Mouse (Mus musculus) hindbrain, embryonic 16.5 days (tissue): ENCODE data around the gene Phlda2. TPM values are rescaled to one million over a fixed set of nuclear protein-coding genes. Genes with fewer than 3 reads are reported as not detected.
A peak's percentile ranks its signal among the peaks of the same experiment; 100 is the strongest.
"Not testable (repeated sequence)": the region's sequence is repeated elsewhere in the genome, so short reads cannot be mapped to it uniquely, and the experiment has no call there.

Experiments
- ATAC-seq: fragments of 200-750 bp; cut with Nextera tagmentation; 2 replicates; pipeline ENCODE4 v1.8.0; 2017; ENCODE audit warnings: moderate TSS enrichment, moderate library complexity
- H3K27ac ChIP-seq: fragments of 300-500 bp; sonication (generic); 2 replicates; pipeline ENCODE4 v1.5.1; 2014; ENCODE audit warnings: low read depth, mild to moderate bottlenecking, control low read depth, low read length, moderate library complexity
- H3K27me3 ChIP-seq: fragments of 300-500 bp; sonication (generic); replicated peaks from 2 replicates; pipeline ENCODE4 v1.6.1; 2014; ENCODE audit warnings: low read length; ENCODE audit not compliant: control insufficient read depth, insufficient read depth
- H3K36me3 ChIP-seq: fragments of 300-500 bp; sonication (generic); 2 replicates; pipeline ENCODE4 v1.6.1; 2014; ENCODE audit warnings: mild to moderate bottlenecking, low read length, moderate library complexity, mixed read lengths; ENCODE audit not compliant: control insufficient read depth, insufficient read depth
- H3K4me1 ChIP-seq: fragments of 300-500 bp; sonication (generic); 2 replicates; pipeline ENCODE4 v1.6.1; 2014; ENCODE audit warnings: low read depth, low read length; ENCODE audit not compliant: control insufficient read depth, insufficient read depth
- H3K4me2 ChIP-seq: fragments of 300-500 bp; sonication (generic); 2 replicates; pipeline ENCODE4 v1.6.1; 2014; ENCODE audit warnings: mild to moderate bottlenecking, low read length, control low read depth, moderate library complexity
- H3K4me3 ChIP-seq: fragments of 300-500 bp; sonication (generic); 2 replicates; pipeline ENCODE4 v1.5.1; 2014; ENCODE audit warnings: mild to moderate bottlenecking, low read length, control low read depth, moderate library complexity
- H3K9ac ChIP-seq: fragments of 300-500 bp; sonication (generic); 2 replicates; pipeline ENCODE4 v1.6.1; 2014; ENCODE audit warnings: low read depth, mild to moderate bottlenecking, control low read depth, low read length, moderate library complexity
- H3K9me3 ChIP-seq: fragments of 300-500 bp; sonication (generic); 2 replicates; pipeline ENCODE4 v1.6.1; 2014; ENCODE audit warnings: mild to moderate bottlenecking, low read length, moderate library complexity; ENCODE audit not compliant: control insufficient read depth
- WGBS: fragments of 180-500 bp; shearing (Covaris S2); extraction: QIAGEN DNeasy Blood & Tissue Kit; methylation state at CpG from one replicate; pipeline ENCODE4 v1.1.7; 2014; 5-methylcytosine and 5-hydroxymethylcytosine counted together
- polyA plus RNA-seq: library from polyadenylated mRNA; unstranded; fragments of >200 nt; fragmentation: Nextera tagmentation; extraction: Ambion mirVana; gene quantifications from 2 replicates; pipeline ENCODE4 v1.2.1, GENCODE M21; 2015

Phlda2 gene
- 0.56 and 0.57 TPM in 2 replicates for polyA plus RNA-seq

DNA sequence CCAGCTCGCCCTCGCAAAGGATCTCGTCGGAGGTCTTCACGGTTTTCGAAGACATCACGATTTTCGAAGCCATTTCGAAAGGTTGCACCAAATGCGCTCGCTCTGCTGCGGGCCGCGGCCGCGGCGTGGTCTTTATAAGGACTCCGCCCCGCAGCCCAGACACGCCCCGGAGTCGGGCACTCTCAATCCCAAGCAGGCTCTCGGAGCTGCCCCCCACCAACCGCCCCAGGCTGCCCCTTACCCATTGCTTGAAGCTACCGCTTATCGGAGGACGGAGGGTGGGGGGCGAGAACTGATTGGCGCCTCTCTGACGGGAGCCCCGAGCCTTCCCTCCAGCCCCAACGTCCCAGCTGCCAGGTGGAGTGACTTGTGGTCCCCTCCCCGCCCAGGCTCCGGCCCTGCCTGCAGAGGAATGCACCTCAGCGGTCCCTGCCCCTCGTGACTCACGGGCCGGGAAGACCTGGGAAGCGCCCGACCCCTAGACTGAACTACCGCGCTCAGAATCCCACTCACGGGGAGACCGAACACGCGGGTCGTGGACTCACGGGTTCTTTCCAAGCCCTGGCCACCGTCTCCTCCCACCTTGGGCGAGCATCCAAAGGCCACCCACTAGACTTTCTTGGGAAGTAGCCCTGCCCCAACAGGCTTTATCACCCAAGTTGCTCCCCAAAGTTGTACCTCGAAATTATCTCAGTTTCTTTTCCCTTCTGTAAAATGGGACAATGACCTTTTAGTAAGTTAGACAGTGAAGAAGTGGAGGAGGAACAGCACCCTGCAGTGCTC is at the start of gene Phlda2:
Phlda2 (minus strand) TSS at position 733 of the 783 bp plus-strand sequence.
- WGBS = 3% methylated on average over 49 of the region's 51 CpGs
- no peak within 1 kb of the TSS for H3K27ac ChIP-seq
- H3K4me2 ChIP-seq = peak within 1 kb of the TSS; percentile 56
- peak within 1 kb of the TSS; percentile 33 for H3K4me3 ChIP-seq
- H3K9ac ChIP-seq = peak within 1 kb of the TSS; percentile 13; the same call in 1 of the 2 replicates
- H3K9me3 ChIP-seq = no peaks in the 10 kb centered on the region
- no peaks in the 10 kb centered on the region for H3K36me3 ChIP-seq
- no peak; the same call in 1 of the 2 replicates for ATAC-seq
- H3K4me1 ChIP-seq = peaks cover 12% of the 10 kb centered on the region
- peaks cover 48% of the 10 kb centered on the region for H3K27me3 ChIP-seq

DNA sequence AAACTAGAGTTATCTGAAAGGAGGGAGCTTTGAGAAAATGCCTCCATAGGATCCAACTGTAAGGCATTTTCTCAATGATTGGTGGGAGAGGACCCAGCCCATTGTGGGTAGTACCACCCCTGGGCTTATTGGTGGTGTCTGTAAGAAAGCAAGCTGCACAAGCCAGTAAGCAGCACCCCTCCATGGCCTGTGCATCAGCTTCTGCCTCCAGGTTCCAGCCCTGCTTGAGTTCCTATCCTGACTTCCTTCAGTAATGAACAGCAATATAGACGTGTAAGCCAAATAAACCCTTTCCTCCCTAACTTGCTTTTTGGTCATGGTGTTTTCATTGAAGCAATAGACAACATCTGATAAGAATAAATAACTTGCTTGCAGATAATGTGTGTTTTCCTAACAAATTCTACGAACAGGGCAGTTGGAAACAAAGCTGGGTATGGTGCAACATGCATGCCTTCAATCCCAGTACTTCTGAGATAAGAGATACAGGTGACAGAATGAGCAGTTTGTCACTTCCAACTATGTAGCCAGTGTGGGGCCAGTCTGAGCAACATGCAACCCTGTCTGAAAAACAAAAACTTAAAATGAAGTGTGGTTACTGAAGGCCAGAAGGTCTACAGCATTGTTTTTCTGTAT is 46.8 kb upstream of the Phlda2 start:
- Histone ChIP-seq H3K4me3 (peak overlapping the region; percentile 98), H3K36me3 (no peaks in the 10 kb centered on the region; the same call in none of the 2 replicates), H3K27ac (peak overlapping the region; percentile 81), H3K27me3 (no peaks in the 10 kb centered on the region), H3K4me1 (peaks cover 21% of the 10 kb centered on the region), H3K4me2 (peak overlapping the region; percentile 89), H3K9ac (peak overlapping the region; percentile 78), H3K9me3 (no peaks in the 10 kb centered on the region)
- WGBS = 32% methylated on average over 2 of the region's 2 CpGs
- ATAC-seq = no peak

DNA sequence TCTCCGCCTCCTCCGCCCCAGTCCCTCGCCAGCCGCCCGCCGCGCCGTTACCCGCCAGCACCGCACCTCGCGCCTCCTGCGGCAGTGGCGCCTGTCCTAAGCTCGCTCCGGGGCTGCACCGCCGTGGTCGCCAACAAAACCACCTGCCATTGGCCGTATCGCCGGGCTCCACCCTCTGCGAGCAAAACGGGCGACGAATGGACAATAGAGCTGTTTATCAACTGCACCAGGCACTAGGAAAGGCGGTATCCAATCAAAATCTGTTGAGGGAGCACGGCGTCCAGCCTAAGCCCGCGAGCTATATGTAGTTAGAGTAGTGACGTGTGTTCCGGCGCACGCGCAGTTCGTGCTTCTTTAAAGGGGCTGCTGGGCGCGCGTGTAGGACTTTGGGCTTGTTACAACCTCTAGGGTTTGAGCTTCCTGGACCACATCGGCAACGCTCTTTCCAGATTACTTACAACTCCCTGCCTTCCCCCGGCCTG is 46.1 kb upstream of the Phlda2 start, which contains the start of gene Nap1l4:
Nap1l4 (minus strand) TSS at position 131 of the 482 bp plus-strand sequence.
- Histone ChIP-seq H3K4me1 (peaks cover 21% of the 10 kb centered on the region), H3K4me3 (peak within 1 kb of the TSS; percentile 98), H3K36me3 (no peaks in the 10 kb centered on the region), H3K9ac (peak within 1 kb of the TSS; percentile 94), H3K27me3 (no peaks in the 10 kb centered on the region), H3K4me2 (peak within 1 kb of the TSS; percentile 94), H3K27ac (peak within 1 kb of the TSS; percentile 94), H3K9me3 (no peaks in the 10 kb centered on the region)
- 0% methylated on average over 42 of the region's 43 CpGs for WGBS
- ATAC-seq = peak; percentile 100

DNA sequence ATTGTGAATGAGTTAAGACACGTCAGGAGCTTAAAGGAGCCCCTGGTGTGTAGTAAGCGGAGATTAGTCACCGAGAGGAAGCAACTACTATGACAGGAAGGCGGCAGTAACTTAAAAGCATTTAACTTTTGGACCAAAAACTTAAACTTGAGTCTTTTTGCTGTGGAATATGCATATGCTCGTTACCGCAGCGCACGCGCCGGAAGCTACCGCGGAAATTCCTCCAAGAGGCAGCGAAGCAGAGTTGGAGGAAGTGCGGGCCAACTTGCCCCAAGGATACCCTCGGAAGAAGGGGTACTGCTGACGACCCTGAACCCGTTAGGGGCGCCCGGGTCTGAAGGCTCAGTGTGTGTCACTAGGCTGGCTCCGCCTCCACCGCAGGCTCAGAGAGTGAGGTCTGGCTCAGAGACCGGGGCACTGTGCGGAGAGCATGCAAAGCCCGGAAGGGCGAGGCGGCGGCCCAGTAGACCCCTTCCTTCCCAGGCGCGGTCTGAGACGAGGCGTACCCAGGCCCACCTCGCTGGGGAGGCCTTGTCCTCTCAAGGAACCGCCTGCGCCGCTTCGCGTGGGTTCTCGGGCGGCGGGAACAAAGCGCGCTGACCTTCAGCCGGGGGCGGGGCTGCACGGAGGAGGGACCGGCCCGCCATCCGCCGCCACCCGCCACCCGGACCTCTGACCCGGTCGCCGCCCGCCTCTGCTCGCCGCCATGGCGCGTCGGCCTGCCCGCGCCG is 45.4 kb upstream of the Phlda2 start:
- H3K4me2 ChIP-seq = peak overlapping the region; percentile 94
- peak overlapping the region; percentile 94 for H3K9ac ChIP-seq
- WGBS = under 1% methylated on average over 42 of the region's 63 CpGs
- H3K9me3 ChIP-seq = no peaks in the 10 kb centered on the region
- peak; percentile 73 for ATAC-seq
- peaks cover 21% of the 10 kb centered on the region for H3K4me1 ChIP-seq
- no peaks in the 10 kb centered on the region for H3K36me3 ChIP-seq
- peak overlapping the region; percentile 94 for H3K27ac ChIP-seq
- peak overlapping the region; percentile 98 for H3K4me3 ChIP-seq
- no peaks in the 10 kb centered on the region for H3K27me3 ChIP-seq

DNA sequence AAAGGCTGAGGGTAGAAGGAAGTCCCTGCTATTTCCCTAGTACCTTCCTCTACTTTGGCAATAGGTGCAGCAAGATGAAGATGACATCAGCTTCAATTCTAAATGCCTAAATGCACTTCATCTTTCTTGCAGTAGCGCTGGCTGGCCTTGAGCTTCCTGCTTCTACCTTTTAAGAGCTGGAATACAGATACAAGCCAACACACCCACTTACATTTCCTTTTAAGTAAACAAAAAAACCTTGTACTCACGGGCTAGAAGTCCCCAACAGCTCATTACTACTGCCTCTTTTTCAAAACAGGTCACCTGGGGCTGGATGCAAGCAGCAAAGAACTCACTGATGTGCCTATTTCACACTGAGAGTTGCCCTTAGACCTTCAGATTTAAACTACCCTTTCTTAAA is 43.6 kb upstream of the Phlda2 start:
- Histone ChIP-seq H3K27ac (no peak overlapping the region), H3K9me3 (no peaks in the 10 kb centered on the region), H3K27me3 (no peaks in the 10 kb centered on the region), H3K36me3 (no peaks in the 10 kb centered on the region), H3K4me2 (no peak overlapping the region), H3K9ac (no peak overlapping the region), H3K4me3 (no peak overlapping the region), H3K4me1 (peaks cover 26% of the 10 kb centered on the region)
- 68% methylated on average over 2 of the region's 2 CpGs for whole genome bisulfite sequencing
- ATAC-seq = no peak

DNA sequence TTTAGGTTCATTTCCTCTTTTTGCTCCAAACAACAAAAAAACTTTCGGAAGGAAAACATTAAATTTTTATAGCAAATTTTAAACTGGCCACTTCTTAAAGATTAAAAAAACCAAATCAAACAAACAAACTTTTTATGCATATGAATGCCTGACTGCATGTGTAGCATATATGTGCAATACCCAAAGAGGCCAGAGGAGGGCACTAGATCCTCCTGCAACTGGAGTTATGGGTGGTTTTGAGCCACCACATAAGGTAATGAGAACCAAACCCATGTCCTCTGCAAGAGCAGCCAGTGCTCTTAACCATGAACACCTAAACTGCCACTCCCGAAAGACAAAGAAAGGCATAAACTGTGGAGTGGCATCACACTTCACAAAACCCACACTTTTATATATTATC is 41.4 kb upstream of the Phlda2 start:
- Histone ChIP-seq H3K4me2 (no peak overlapping the region), H3K27me3 (no peaks in the 10 kb centered on the region), H3K36me3 (no peaks in the 10 kb centered on the region), H3K9ac (no peak overlapping the region), H3K27ac (no peak overlapping the region), H3K4me1 (peaks cover 20% of the 10 kb centered on the region), H3K9me3 (no peaks in the 10 kb centered on the region), H3K4me3 (no peak overlapping the region)
- WGBS = 100% methylated on average over 2 of the region's 2 CpGs
- ATAC-seq = no peak

DNA sequence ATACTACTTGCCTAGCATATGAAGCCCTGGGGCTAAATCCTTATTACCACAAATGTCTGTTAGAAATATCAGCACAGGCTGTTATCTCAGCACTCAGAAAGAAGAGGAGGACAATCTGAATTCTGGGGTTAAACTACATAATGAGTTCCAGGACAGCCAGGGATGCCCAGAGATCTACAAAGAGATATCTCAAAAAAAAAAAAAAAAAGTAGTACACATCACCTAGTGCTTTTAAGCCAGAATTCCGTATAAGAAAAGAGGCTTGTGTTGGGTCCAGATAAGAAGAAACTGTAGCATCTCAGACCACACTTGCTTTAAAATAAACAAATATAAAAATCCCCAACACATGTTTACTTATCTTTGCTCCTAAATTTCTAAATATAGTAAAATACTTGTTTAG is 35.7 kb upstream of the Phlda2 start:
- Histone ChIP-seq H3K27ac (no peak overlapping the region), H3K4me2 (no peak overlapping the region), H3K9ac (no peak overlapping the region), H3K27me3 (no peaks in the 10 kb centered on the region), H3K36me3 (peaks cover 31% of the 10 kb centered on the region), H3K4me3 (no peak overlapping the region), H3K9me3 (no peaks in the 10 kb centered on the region), H3K4me1 (peaks cover 4% of the 10 kb centered on the region; the same call in 1 of the 2 replicates)
- 79% methylated on average over 1 of the region's 1 CpGs for WGBS
- no peak for ATAC-seq

DNA sequence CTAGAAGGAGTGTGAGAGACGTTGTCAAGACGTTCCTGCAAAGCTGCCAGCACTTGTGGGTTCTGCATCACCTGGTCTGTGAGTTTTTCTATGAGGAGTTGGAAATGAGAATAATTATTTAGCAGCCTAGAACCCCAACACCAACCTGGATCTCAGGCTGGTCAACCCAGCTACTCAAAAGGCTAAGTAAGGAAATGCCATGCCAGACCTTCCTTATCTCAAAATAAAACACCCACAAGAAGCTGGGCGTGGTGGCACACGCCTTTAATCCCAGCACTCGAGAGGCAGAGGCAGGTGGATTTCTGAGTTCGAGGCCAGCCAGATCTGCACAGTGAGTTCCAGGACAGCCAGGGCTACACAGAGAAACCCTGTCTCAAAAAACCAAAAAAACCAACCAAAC is 35.3 kb upstream of the Phlda2 start:
- ATAC-seq = not testable (repeated sequence)
- H3K36me3 ChIP-seq = peaks cover 33% of the 10 kb centered on the region
- WGBS = 94% methylated on average over 6 of the region's 6 CpGs

More for the DNA sequence above, 35.3 kb upstream of the Phlda2 start:
- not testable (repeated sequence) for H3K4me3 ChIP-seq, H3K27me3 ChIP-seq, H3K9me3 ChIP-seq, H3K27ac ChIP-seq, H3K4me1 ChIP-seq, H3K9ac ChIP-seq, H3K4me2 ChIP-seq
